Mouse (Mus musculus) liver, embryonic 14.5 days (tissue): ENCODE data around the gene Ncam1.

Source experiments
- CTCF ChIP-seq: IDR thresholded peaks from 2 replicates; pipeline ENCODE4 v1.5.1; 2016; ENCODE audit warnings: antibody characterized with exemption, low read depth, control low read depth
- EP300 ChIP-seq: IDR thresholded peaks from 2 replicates; pipeline ENCODE4 v1.6.1; 2016; ENCODE audit warnings: antibody characterized with exemption, low read depth

GRCm38 (mm10) chr9:49728211-49728610, 70.5 kb downstream of the Ncam1 start:
- TF ChIP-seq EP300, result no peak
- no peak for TF ChIP-seq CTCF
